Mouse (Mus musculus) neural tube, embryonic 10.5 days (tissue): ENCODE results near the gene Cox5a.

Experiments used
- DNase-seq: peaks from one replicate; pipeline ENCODE4 v3.0.0-alpha.2; 2017; ENCODE audit warnings: low spot score; ENCODE audit errors: extremely low spot score

Gene Cox5a

GRCm38 (mm10) chr9:57561711-57562099 is 40.6 kb downstream of the Cox5a start:
- DNase-seq, result no peak

DNA sequence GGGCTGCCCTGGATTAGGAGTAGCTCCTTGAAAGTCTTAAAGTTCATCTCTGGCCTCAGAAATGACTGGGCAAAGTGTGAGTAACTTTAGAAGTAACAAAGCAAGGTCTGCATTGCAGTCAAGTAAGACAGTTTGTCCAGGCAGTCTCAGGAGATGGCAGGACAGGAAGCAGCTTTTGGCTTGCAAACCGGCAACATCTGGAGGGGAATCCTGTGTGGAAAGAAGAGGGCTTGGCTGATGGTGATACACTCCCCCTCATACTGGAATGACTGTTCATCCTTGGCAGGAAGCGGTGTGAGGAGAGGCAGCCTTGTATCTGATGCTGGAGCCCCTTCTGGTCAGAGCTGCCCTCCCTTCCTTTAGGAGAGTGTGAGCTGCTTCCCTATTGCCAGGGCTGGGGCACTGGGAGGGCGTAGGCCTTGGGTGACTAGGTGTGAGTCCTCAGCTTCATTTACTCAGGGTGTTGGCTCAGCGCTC is 41.9 kb downstream of the Cox5a start:
- no peak for DNase-seq

DNA sequence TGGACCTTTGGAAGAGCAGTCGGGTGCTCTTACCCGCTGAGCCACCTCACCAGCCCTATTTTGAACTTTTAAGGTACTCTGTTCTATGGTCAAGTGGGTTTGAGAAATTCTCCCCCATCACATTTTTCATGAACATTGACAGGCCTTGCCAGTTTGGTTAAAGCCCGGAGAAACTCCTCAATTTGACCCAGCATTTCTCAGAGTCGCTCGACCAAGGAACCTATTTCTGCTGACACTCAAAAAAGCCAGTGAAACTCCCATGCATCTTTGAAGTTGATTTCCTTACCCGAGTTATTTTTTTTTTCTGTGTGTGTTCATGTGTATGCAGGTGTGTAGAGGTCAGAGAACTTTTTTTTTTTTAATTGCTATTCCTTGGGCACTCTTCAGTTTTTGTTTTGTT is 43.5 kb downstream of the Cox5a start:
- DNase-seq, result no peak

DNA sequence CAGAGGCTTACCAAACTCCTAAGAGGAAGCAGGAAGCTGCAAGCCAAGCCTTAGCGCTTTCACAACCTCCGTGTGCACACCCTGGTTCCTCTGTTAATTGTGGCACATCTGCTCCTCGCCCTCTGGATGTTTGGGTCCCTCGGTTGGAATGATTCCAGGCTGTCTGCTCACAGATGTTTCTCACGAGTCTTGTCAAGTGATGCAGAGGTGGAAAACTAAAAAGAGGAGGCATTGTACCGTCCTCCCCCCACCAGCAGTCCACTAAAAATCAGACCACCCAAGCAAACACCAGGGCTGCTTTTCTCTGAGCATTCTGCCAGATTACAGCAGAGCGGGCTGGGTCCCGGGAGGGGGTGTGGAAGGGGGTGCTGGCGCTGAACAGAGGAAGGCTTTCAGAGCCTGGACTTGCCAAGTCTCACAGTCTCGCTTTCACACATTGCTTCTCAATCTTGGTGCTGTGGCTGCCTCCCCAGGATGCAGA is 44.7 kb downstream of the Cox5a start:
- DNase-seq, result no peak

DNA sequence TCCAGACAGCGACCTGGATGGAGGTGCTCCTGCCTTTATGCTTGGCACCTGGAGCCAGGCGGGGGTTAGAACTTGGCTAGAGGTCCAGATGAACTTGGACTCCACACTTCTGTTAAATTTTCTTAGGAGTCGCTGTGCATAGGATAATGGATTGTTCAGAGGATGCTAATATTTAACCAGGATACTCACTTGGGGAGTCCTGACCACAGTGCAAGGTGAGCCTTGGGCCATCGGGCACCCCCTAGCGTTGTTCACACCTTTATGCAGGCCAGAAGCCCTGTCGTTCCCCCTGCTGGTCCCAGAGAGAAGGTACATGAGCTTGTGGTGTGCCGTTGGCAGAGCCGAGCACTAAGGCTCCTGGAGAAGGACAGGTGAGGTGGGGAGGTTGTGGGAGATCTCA is 45.8 kb downstream of the Cox5a start:
- DNase-seq, result no peak

DNA sequence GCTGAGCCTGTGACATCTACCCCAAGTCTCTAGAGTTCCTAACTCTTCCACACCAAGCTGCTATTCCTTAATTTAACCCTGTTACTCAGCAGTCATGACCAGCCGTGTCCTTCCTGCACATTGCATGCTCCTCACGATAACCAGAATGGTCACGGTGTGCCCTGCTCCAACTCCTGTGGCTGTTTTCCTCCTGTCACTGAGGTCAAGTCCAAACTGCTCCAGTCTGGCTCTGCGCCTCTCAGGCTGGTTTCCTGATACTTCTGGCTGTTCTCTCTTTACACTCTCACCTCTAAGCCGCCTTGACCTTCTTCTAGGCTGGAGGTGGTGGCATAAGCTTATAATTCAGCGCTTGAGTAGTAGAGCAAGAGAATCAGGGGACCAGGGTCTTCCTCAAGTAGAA is 47.4 kb downstream of the Cox5a start:
- DNase-seq, result no peak

DNA sequence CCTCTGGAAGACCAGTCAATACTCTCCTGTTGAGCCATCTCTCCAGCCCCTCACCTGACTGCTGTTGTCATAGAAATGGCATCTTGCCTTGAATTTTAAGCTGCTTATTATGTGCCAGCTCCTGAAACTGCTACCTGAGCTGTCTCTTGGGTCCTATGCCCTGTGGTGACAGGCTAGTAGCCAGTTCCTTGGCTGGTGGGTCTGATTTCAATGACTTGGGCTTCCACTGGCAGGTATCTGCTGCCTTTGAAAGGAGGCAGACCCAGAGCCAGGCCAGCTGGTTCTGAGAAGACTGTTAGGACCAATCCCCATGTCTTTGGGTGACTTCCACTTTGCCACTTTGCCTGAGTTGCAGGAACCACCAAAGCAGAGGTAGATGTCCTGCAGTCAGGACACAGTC is 53.3 kb downstream of the Cox5a start:
- no peak for DNase-seq

- DNase-seq, result no peak
Observed at GRCm38 (mm10) chr9:57575577-57575976, 54.5 kb downstream of the Cox5a start.

DNA sequence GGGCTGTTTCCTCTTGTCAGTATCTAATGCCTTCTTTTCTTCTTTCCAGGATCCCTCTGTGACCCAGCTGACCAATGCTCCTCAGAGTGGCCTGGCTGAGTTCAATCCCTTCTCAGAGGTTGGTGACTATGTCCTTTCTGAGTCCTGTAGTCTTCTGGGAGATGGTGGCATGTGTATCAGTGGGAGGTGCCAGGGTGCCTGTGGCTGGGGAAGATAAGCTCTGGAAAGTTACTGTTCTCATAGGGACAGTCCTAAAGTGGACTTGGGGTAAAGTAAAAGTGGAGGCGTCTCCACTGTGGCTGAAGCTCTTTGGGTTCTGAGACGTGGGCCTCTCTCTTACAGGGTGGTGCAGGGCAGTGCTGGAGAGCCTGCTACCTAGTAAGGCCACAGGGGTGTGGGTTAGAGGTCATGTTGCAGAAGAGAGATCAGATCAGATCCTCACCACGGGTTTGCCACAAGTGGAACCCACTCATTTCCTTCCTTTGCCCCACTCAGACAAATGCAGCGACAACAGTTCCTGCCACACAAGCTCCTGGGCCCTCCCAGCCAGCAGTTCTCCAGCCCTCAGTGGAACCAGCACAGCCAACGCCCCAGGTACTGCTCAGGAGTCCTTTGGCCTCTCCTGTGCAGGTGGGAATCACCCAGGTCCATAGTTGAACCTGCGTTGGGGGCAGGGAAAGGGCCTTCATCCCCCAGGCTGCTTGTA is 56.2 kb downstream of the Cox5a start:
- no peak for DNase-seq
